Comparison of ENCODE assay signal across 9 mouse cellular contexts in the genomic region with DNA sequence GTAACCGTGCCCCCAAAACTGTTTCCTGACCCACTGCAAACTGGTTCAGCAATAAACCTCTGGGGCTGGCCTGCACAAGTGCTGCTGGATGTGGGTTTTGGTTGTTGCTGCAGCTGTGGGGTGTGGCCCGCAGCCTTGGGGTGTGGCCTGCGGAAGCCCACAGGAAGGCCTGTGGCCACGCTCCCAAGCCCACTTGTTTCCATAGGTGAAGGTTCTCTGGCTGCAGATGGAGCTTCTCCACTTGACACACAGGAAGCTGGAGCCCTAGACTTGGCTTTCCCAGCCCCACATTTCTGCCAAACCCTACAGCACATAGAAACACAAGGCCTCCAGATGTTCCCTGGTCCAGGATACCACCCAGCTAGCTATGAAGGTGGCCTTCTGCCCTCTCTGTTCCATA. TPM values are rescaled to one million over a fixed set of nuclear protein-coding genes. Genes with fewer than 3 reads are reported as not detected.
DNase-seq lines count a peak whose midpoint lies in the region; ATAC-seq and TF ChIP-seq lines count a peak whose summit lies in the region.
"Had no signal": no experiment of that assay in that cellular context is flagged by ENCODE, and none has a peak within 500 bp of the region (broad histone marks: within the 10 kb centered on the region; RNA-seq: fewer than 3 reads in every experiment).

No protein-coding gene starts in this region.

- TF ChIP-seq POLR2A in thymus, adult 2 months (IDR thresholded peaks at IDR 0.05; ENCODE audit: control insufficient read depth, extremely low read depth, insufficient read depth, low read length, poor library complexity): no peak

- H3K4me2 ChIP-seq in midbrain, embryonic 15.5 days: no peak overlapping the region
- H3K4me2 ChIP-seq: liver, embryonic 13.5 days had no signal

- 3% methylated on average over 4 of the region's 4 CpGs for WGBS in thymus, adult 2 months
- 92% methylated on average over 4 of the region's 4 CpGs for WGBS in midbrain, embryonic 15.5 days

- H3K4me1 ChIP-seq in thymus, adult 2 months (replicated peaks; ENCODE audit: control insufficient read depth, insufficient read depth, low read length): peaks cover 26% of the 10 kb centered on the region
- no peaks in the 10 kb centered on the region for H3K4me1 ChIP-seq in midbrain, embryonic 15.5 days
- H3K4me1 ChIP-seq: liver, embryonic 13.5 days had no signal

- 0 out of 2 replicates have a peak, but pooled peaks have one; percentile 30 for TF ChIP-seq CTCF in thymus, adult 2 months (IDR thresholded peaks at IDR 0.05; ENCODE audit: borderline replicate concordance, control insufficient read depth, extremely low read depth, insufficient read depth, low read length, poor library complexity)

- no peak overlapping the region for H3K9ac ChIP-seq in midbrain, embryonic 15.5 days
- H3K9ac ChIP-seq: liver, embryonic 13.5 days had no signal

- no peaks in the 10 kb centered on the region for H3K36me3 ChIP-seq in thymus, adult 2 months (ENCODE audit: control insufficient read depth, insufficient read depth, low read length)
- no peaks in the 10 kb centered on the region for H3K36me3 ChIP-seq in midbrain, embryonic 15.5 days (replicated peaks)
- H3K36me3 ChIP-seq: liver, embryonic 13.5 days had no signal

- no peaks in the 10 kb centered on the region for H3K27me3 ChIP-seq in thymus, adult 2 months (ENCODE audit: control insufficient read depth, insufficient read depth, low read length)
- H3K27me3 ChIP-seq in midbrain, embryonic 15.5 days (replicated peaks): no peaks in the 10 kb centered on the region
- H3K27me3 ChIP-seq: liver, embryonic 13.5 days had no signal

- H3K4me3 ChIP-seq in thymus, adult 2 months (ENCODE audit: control insufficient read depth, insufficient read depth, low read length): 0 out of 2 replicates have a peak overlapping the region, but pooled peaks have one; percentile 12
- H3K4me3 ChIP-seq in midbrain, embryonic 15.5 days: no peak overlapping the region
- H3K4me3 ChIP-seq: liver, embryonic 13.5 days had no signal

- peak overlapping the region; percentile 77 for H3K27ac ChIP-seq in thymus, adult 2 months (ENCODE audit: control insufficient read depth, insufficient read depth, low read length)
- H3K27ac ChIP-seq in midbrain, embryonic 15.5 days: no peak overlapping the region
- H3K27ac ChIP-seq: liver, embryonic 13.5 days had no signal

- ATAC-seq in midbrain, embryonic 15.5 days (replicated peaks): no peak

- H3K9me3 ChIP-seq in midbrain, embryonic 15.5 days: no peaks in the 10 kb centered on the region
- H3K9me3 ChIP-seq: liver, embryonic 13.5 days had no signal

- DNase-seq in kidney, postnatal 14 days: peak; percentile 21
- no peak for DNase-seq in kidney, adult 8-10 months
- DNase-seq in fibroblast of lung, adult 2 months (ENCODE audit: low read depth): peak; percentile 63
- DNase-seq in lung, postnatal 10 days: peak; percentile 31
- peak; percentile 75 for DNase-seq in thymus, adult 2 months
- DNase-seq in layer of hippocampus, postnatal 25 days (ENCODE audit: extremely low spot score in 1 of 2, low spot score in 1 of 2): no peak
- DNase-seq in embryo, embryonic 10 days (ENCODE audit: low spot score): no peak
- DNase-seq: liver, embryonic 13.5 days had no signal

RNA-seq across cellular contexts. Expression of gene Aox2, which starts 25.6 kb away (rescaled TPM):
- polyA plus RNA-seq in thymus, adult 2 months (2012; rRNA removed): 0.46 and 0.50 TPM in 2 replicates
- not detected for total RNA-seq in layer of hippocampus, postnatal 25 days (2021)
- not detected in 2 replicates for polyA plus RNA-seq in midbrain, embryonic 15.5 days (2015; fragmentation: Nextera tagmentation; extraction: Ambion mirVana)
- polyA plus RNA-seq: liver, embryonic 13.5 days had no signal

Comparison
In these comparisons a context has a peak if more than half of its experiments do, and no peak if none do; other contexts are left out.
1. DNase-seq: peak in kidney, postnatal 14 days (single experiment), fibroblast of lung, adult 2 months (single experiment), lung, postnatal 10 days (single experiment) and thymus, adult 2 months (single experiment); none in kidney, adult 8-10 months (0 of 2), layer of hippocampus, postnatal 25 days (0 of 2) and embryo, embryonic 10 days (single experiment).